Mouse (Mus musculus): ENCODE measurements around the gene Galnt4. TPM values are rescaled to one million over a fixed set of nuclear protein-coding genes. Genes with fewer than 3 reads are reported as not detected.

The Galnt4 gene
- polyA plus RNA-seq, 1 experiment: 4.2 TPM

DNA sequence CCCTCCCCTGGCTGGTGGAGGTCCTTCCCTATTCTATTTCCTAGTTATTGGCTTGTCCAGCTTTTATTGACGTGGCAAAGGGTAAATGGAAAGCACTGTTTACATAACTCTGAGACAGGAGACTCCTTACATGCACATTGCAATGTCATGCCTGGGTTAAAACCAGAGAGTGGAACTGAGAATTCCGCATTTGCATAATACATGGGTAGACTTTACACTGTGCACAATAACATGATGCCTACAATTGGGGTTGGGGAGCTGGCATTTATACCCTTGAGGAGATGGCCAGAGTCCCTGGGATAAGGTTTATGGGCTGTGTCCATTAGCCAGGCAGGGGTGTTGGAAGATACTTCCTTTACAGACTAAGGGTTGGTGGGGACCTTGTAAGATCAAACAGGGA lies 14.6 kb upstream of the Galnt4 start:
- Histone ChIP-seq H3K4me3 (ENCODE audit: control insufficient read depth, insufficient read depth, low read length) (no peak overlapping the region), H3K4me1 (replicated peaks; ENCODE audit: control insufficient read depth, insufficient read depth, low read length) (no peaks in the 10 kb centered on the region), H3K27me3 (ENCODE audit: control insufficient read depth, insufficient read depth, low read length) (no peaks in the 10 kb centered on the region), H3K27ac (ENCODE audit: control insufficient read depth, insufficient read depth, low read length) (no peak overlapping the region), H3K36me3 (ENCODE audit: control insufficient read depth, insufficient read depth, low read length) (no peaks in the 10 kb centered on the region)
- TF ChIP-seq CTCF (IDR thresholded peaks at IDR 0.05; ENCODE audit: borderline replicate concordance, control insufficient read depth, extremely low read depth, insufficient read depth, low read length, poor library complexity) (no peak), POLR2A (IDR thresholded peaks at IDR 0.05; ENCODE audit: control insufficient read depth, extremely low read depth, insufficient read depth, low read length, poor library complexity) (no peak)
- 92% methylated on average over 2 of the region's 2 CpGs for WGBS
- DNase-seq: no peak

- H3K27ac ChIP-seq (ENCODE audit: control insufficient read depth, insufficient read depth, low read length): no peak overlapping the region
- WGBS: 86% methylated on average over 2 of the region's 2 CpGs
These were observed 12.8 kb upstream of the Galnt4 start for GRCm38 (mm10) chr10:99095114-99095513.

DNA sequence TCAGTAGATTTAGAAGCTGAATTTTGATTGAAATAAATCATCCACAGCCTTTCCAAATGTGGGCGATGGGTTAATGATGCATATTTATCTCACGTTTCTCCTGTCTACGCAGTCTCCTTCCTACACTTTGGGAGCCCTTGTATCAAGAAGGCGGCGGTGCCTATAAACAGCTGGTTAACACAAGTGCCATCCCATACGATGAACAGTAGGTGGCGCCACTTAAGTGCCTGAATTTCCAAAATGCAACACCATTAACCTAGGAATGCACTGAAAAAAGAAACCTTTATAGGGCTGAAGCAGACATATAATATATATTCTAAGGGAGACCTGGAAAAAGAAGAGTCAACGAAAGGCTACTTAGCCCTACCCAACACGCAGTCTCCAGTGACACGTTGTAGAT lies 10.6 kb upstream of the Galnt4 start:
- DNase-seq: peak; percentile 71
- no peaks in the 10 kb centered on the region for H3K27me3 ChIP-seq (ENCODE audit: control insufficient read depth, insufficient read depth, low read length)
- 52% methylated on average over 10 of the region's 10 CpGs for WGBS

More at GRCm38 (mm10) chr10:99095114-99095513, 12.8 kb upstream of the Galnt4 start:
- no peaks in the 10 kb centered on the region for H3K4me1 ChIP-seq (replicated peaks; ENCODE audit: control insufficient read depth, insufficient read depth, low read length)
- no peak for DNase-seq
- TF ChIP-seq CTCF (IDR thresholded peaks at IDR 0.05; ENCODE audit: borderline replicate concordance, control insufficient read depth, extremely low read depth, insufficient read depth, low read length, poor library complexity): no peak
- no peak for TF ChIP-seq POLR2A (IDR thresholded peaks at IDR 0.05; ENCODE audit: control insufficient read depth, extremely low read depth, insufficient read depth, low read length, poor library complexity)
- no peaks in the 10 kb centered on the region for H3K36me3 ChIP-seq (ENCODE audit: control insufficient read depth, insufficient read depth, low read length)
- no peaks in the 10 kb centered on the region for H3K27me3 ChIP-seq (ENCODE audit: control insufficient read depth, insufficient read depth, low read length)
- H3K4me3 ChIP-seq (ENCODE audit: control insufficient read depth, insufficient read depth, low read length): no peak overlapping the region

DNA sequence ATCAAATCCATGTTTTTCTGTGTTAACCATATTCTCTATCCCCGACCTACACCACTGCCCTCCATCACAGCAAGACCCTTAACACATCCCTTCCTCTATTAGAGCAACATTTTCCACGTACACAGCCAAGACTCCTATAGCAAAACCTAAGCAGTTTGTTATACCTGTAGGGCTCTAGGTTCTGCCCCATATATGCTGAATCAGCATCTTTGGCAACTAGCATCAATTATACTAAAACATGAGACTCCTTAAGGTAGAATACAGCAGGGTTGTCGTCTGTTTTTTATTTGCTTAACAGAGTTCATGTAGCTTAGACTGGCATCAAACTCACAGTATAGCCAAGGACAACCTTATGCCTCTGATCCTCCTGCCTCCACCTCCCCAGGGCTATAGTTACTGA lies 2.4 kb upstream of the Galnt4 start:
- no peaks in the 10 kb centered on the region for H3K36me3 ChIP-seq (ENCODE audit: control insufficient read depth, insufficient read depth, low read length)
- no peak overlapping the region for H3K4me3 ChIP-seq (ENCODE audit: control insufficient read depth, insufficient read depth, low read length)
- no peak overlapping the region for H3K27ac ChIP-seq (ENCODE audit: control insufficient read depth, insufficient read depth, low read length)
- TF ChIP-seq CTCF (IDR thresholded peaks at IDR 0.05; ENCODE audit: borderline replicate concordance, control insufficient read depth, extremely low read depth, insufficient read depth, low read length, poor library complexity) (no peak), POLR2A (IDR thresholded peaks at IDR 0.05; ENCODE audit: control insufficient read depth, extremely low read depth, insufficient read depth, low read length, poor library complexity) (no peak)
- WGBS: 91% methylated on average over 3 of the region's 3 CpGs
- peaks cover 11% of the 10 kb centered on the region for H3K4me1 ChIP-seq (replicated peaks; ENCODE audit: control insufficient read depth, insufficient read depth, low read length)
- no peaks in the 10 kb centered on the region for H3K27me3 ChIP-seq (ENCODE audit: control insufficient read depth, insufficient read depth, low read length)
- no peak for DNase-seq

More for the DNA sequence above, 10.6 kb upstream of the Galnt4 start:
- no peak for TF ChIP-seq CTCF (IDR thresholded peaks at IDR 0.05; ENCODE audit: borderline replicate concordance, control insufficient read depth, extremely low read depth, insufficient read depth, low read length, poor library complexity)
- no peak for TF ChIP-seq POLR2A (IDR thresholded peaks at IDR 0.05; ENCODE audit: control insufficient read depth, extremely low read depth, insufficient read depth, low read length, poor library complexity)
- Histone ChIP-seq H3K36me3 (ENCODE audit: control insufficient read depth, insufficient read depth, low read length) (no peaks in the 10 kb centered on the region), H3K4me3 (ENCODE audit: control insufficient read depth, insufficient read depth, low read length) (no peak overlapping the region), H3K4me1 (replicated peaks; ENCODE audit: control insufficient read depth, insufficient read depth, low read length) (no peaks in the 10 kb centered on the region), H3K27ac (ENCODE audit: control insufficient read depth, insufficient read depth, low read length) (no peak overlapping the region)

GRCm38 (mm10) chr10:99106311-99106702 lies 1.7 kb upstream of the Galnt4 start:
- 26% methylated on average over 8 of the region's 8 CpGs for WGBS
- TF ChIP-seq POLR2A (IDR thresholded peaks at IDR 0.05; ENCODE audit: control insufficient read depth, extremely low read depth, insufficient read depth, low read length, poor library complexity) (no peak), CTCF (IDR thresholded peaks at IDR 0.05; ENCODE audit: borderline replicate concordance, control insufficient read depth, extremely low read depth, insufficient read depth, low read length, poor library complexity) (no peak)
- Histone ChIP-seq H3K27me3 (ENCODE audit: control insufficient read depth, insufficient read depth, low read length) (no peaks in the 10 kb centered on the region), H3K4me1 (replicated peaks; ENCODE audit: control insufficient read depth, insufficient read depth, low read length) (peaks cover 16% of the 10 kb centered on the region), H3K27ac (ENCODE audit: control insufficient read depth, insufficient read depth, low read length) (peak overlapping the region; percentile 69; the same call in 1 of the 2 replicates), H3K4me3 (ENCODE audit: control insufficient read depth, insufficient read depth, low read length) (peak overlapping the region; percentile 97), H3K36me3 (ENCODE audit: control insufficient read depth, insufficient read depth, low read length) (no peaks in the 10 kb centered on the region)
- DNase-seq: no peak

DNA sequence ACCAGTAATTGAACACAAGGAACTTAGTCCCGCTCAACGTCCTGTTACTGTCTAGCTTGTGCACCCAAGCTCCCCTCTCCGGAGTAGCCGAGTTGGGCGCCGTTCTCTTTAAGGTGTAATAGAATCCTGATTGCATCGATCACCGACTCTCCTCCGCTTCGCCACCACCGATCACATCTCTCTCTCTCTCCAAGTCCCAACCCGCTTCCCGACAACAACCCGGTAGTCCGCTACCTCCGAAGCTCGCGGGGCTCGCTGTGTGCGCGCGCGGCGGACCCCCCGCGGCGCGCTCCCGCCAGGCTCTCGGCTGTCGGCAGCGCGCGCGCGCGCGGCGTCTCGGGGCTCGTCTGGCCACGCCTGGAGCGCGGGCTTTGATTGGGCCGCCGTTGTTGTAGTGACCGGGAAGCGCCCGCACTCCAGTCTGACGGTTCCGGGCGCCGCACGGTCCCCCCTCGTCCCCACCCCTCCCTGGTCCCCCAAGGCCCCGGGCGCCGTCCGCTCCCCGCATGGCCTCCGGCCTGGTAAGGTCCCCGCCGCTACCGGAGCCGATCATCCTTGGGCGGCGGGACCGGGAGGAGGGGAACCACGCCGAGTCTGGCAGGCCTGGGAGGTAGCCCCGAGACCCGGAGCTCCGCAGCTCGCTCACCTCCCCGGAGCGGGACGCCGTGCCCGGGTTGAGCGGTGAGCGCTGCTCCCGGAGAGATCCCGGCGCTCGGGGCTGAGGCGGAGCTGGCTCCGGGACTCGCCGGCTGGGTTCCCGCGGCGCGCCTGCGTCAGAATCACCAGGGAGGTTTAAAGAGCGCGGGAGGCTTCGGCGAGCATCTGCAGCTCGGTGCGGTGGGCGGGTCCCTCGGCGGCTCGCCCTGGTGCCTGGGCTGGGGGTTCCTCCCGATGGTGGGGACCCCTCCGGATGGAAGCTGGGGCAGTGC lies 992 bp upstream of the Galnt4 start, which contains the start of gene Poc1b:
Poc1b (plus strand) TSS at position 334 of the 929 bp plus-strand sequence.
- peak; percentile 78 for DNase-seq
- Histone ChIP-seq H3K27me3 (ENCODE audit: control insufficient read depth, insufficient read depth, low read length) (no peaks in the 10 kb centered on the region), H3K4me3 (ENCODE audit: control insufficient read depth, insufficient read depth, low read length) (peak within 1 kb of the TSS; percentile 97), H3K27ac (ENCODE audit: control insufficient read depth, insufficient read depth, low read length) (peak within 1 kb of the TSS; percentile 69), H3K36me3 (ENCODE audit: control insufficient read depth, insufficient read depth, low read length) (no peaks in the 10 kb centered on the region), H3K4me1 (replicated peaks; ENCODE audit: control insufficient read depth, insufficient read depth, low read length) (peaks cover 18% of the 10 kb centered on the region)
- TF ChIP-seq CTCF (IDR thresholded peaks at IDR 0.05; ENCODE audit: borderline replicate concordance, control insufficient read depth, extremely low read depth, insufficient read depth, low read length, poor library complexity) (peak; percentile 14; the same call in 1 of the 2 replicates), POLR2A (IDR thresholded peaks at IDR 0.05; ENCODE audit: control insufficient read depth, extremely low read depth, insufficient read depth, low read length, poor library complexity) (0 out of 2 replicates have a peak, but pooled peaks have one; percentile 53)
- WGBS: under 1% methylated on average over 105 of the region's 106 CpGs

Data from thymus, adult 2 months (tissue).